8 mouse cellular contexts compared by ENCODE assay signal in the genomic region with DNA sequence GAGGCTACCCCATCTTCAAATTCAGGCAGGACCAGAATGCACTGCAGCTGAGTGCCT. TPM values are rescaled to one million over a fixed set of nuclear protein-coding genes. Genes with fewer than 3 reads are reported as not detected.
DNase-seq lines count a peak whose midpoint lies in the region; ATAC-seq lines count a peak whose summit lies in the region.

A gene (minus strand): TSS at position 35 of the 57 bp plus-strand sequence.

- H3K27me3 ChIP-seq in megakaryocyte, embryonic 14.5 days (replicated peaks) = peaks cover 8% of the 10 kb centered on the region

- peak within 1 kb of the TSS; percentile 99 for H3K4me3 ChIP-seq in megakaryocyte, embryonic 14.5 days (replicated peaks)

- H3K9me3 ChIP-seq in megakaryocyte, embryonic 14.5 days = no peaks in the 10 kb centered on the region

- no peak for ATAC-seq in activated CD4-positive, CD25-positive, alpha-beta regulatory T cell, adult 4 months
- ATAC-seq in inflammation-experienced regulatory T-cells, adult 6 months = no peak

- peaks cover 52% of the 10 kb centered on the region for H3K36me3 ChIP-seq in megakaryocyte, embryonic 14.5 days (replicated peaks; ENCODE audit: low read length)

- peaks cover 71% of the 10 kb centered on the region for H3K4me1 ChIP-seq in megakaryocyte, embryonic 14.5 days

- DNase-seq in frontal cortex, adult 2 months (ENCODE audit: extremely low spot score in 1 of 2, low spot score in 1 of 2) = no peak
- no peak for DNase-seq in frontal cortex, postnatal 14 days (ENCODE audit: low spot score in 2 of 2)
- no peak for DNase-seq in gastrocnemius, adult 8-10 months (ENCODE audit: low spot score in 2 of 2)
- DNase-seq in right cerebral cortex, postnatal 14 days = no peak
- no peak for DNase-seq in embryo, embryonic 10 days (ENCODE audit: low spot score)

RNA-seq across cellular contexts. Expression of the gene that starts here (rescaled TPM):
- 81.7 and 83.7 TPM in 2 replicates for polyA plus RNA-seq in frontal cortex, adult 2 months (2012; rRNA removed)
- polyA plus RNA-seq in activated CD4-positive, CD25-positive, alpha-beta regulatory T cell, adult 4 months (2017; shearing (Covaris generic)) = 10 to 100 TPM; 14.5 to 18.7 TPM
- 10 to 100 TPM; 23.2 to 31.3 (median 27.6) TPM for total RNA-seq in gastrocnemius, adult 8-10 months (2022)
- 10 to 100 TPM; 12.6 to 16.8 (median 15.9) TPM for polyA plus RNA-seq in inflammation-experienced regulatory T-cells, adult 6 months (2017; shearing (Covaris generic))
- polyA plus RNA-seq in megakaryocyte, embryonic 14.5 days (2012; ENCODE audit: insufficient read depth, low replicate concordance) = 30.5 and 31.7 TPM in 2 replicates
